Mouse (Mus musculus) Muller cell, postnatal 12 days (primary cell): ENCODE results near the gene Nexn.
A peak's percentile ranks its signal among the peaks of the same experiment; 100 is the strongest.
"Not testable (repeated sequence)": the region's sequence is repeated elsewhere in the genome, so short reads cannot be mapped to it uniquely, and the experiment has no call there.

Experiments
- DNase-seq: peaks from one replicate; pipeline ENCODE4 v3.0.0-alpha.2; 2015; ENCODE audit errors: inconsistent ontology term

The Nexn gene

GRCm38 (mm10) chr3:152199125-152199524 is 67.0 kb downstream of the Nexn start:
- DNase-seq, result no peak

- not testable (repeated sequence) for DNase-seq
These were observed 68.9 kb downstream of the Nexn start for GRCm38 (mm10) chr3:152197246-152197645.

GRCm38 (mm10) chr3:152193635-152194097 is 72.5 kb downstream of the Nexn start:
- DNase-seq, result peak; percentile 92

DNA sequence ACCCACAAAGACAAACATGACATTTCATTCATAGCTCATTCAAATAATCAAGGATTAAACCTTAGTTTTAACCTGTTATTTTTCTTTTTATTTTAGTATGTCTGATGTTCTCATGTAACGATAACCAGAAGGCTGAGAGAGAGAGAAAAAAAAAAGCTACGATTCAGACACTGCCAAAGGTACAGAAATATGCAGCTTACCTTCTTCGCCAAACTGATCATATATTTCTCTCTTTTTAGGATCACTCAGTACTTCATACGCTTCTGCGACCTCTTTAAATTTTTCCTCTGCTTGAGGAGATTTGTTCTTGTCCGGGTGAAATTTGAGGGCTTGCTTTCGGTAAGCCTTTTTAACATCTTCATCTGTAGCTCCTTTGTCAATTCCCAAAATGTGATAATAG is 73.0 kb downstream of the Nexn start:
- DNase-seq, result peak; percentile 50

GRCm38 (mm10) chr3:152192238-152192931 is 73.8 kb downstream of the Nexn start:
- DNase-seq, result peak; percentile 90

- DNase-seq, result peak; percentile 54
These were observed 74.3 kb downstream of the Nexn start for GRCm38 (mm10) chr3:152191791-152192237.

GRCm38 (mm10) chr3:152190679-152191477 is 75.3 kb downstream of the Nexn start:
- DNase-seq, result peak; percentile 6

DNA sequence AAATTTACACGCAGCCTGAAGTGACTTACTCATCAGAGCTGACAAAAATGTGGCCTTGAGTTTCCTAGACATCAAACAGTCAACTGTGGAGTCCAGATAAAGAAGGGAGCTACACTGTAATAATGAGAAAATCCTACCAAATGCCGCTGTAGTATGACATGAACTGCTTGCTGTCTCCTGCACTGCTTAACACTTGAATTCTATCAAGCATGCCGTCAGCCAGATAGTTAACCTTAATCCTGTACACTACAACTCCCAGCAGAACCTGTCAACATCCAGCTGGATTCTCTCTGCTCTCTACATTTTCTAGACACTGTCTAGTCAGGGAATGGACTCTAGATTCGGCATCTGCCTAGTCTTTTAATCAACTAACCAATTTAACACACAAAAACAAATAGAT is 76.8 kb downstream of the Nexn start:
- DNase-seq, result peak; percentile 39
